Mouse (Mus musculus): ENCODE measurements around the gene Itih3. TPM values are rescaled to one million over a fixed set of nuclear protein-coding genes. Genes with fewer than 3 reads are reported as not detected.

Gene Itih3
- 1.6 and 3.5 TPM in 2 replicates for polyA plus RNA-seq (2015; fragmentation: Nextera tagmentation; extraction: Ambion mirVana)

GRCm38 (mm10) chr14:30923375-30924105 lies at the start of gene Itih3:
TSS of gene Itih3 (minus strand) at chr14:30923760.
- ATAC-seq (replicated peaks; ENCODE audit: insufficient number of reproducible peaks, insufficient read depth, low FRiP score, low read depth): peak; percentile 24; the same call in 1 of the 2 replicates
- H3K4me1 ChIP-seq (replicated peaks): no peaks in the 10 kb centered on the region
- H3K36me3 ChIP-seq: no peaks in the 10 kb centered on the region
- no peaks in the 10 kb centered on the region for H3K9me3 ChIP-seq (replicated peaks)
- WGBS: 38% methylated on average over 6 of the region's 6 CpGs
- no peak within 1 kb of the TSS for H3K4me2 ChIP-seq
- no peak within 1 kb of the TSS for H3K27ac ChIP-seq
- no peaks in the 10 kb centered on the region for H3K27me3 ChIP-seq
- H3K4me3 ChIP-seq: no peak within 1 kb of the TSS
- no peak within 1 kb of the TSS for H3K9ac ChIP-seq

- ATAC-seq (replicated peaks; ENCODE audit: insufficient number of reproducible peaks, insufficient read depth, low FRiP score, low read depth): no peak
Observed at GRCm38 (mm10) chr14:30960366-30960765, 36.8 kb upstream of the Itih3 start.

DNA sequence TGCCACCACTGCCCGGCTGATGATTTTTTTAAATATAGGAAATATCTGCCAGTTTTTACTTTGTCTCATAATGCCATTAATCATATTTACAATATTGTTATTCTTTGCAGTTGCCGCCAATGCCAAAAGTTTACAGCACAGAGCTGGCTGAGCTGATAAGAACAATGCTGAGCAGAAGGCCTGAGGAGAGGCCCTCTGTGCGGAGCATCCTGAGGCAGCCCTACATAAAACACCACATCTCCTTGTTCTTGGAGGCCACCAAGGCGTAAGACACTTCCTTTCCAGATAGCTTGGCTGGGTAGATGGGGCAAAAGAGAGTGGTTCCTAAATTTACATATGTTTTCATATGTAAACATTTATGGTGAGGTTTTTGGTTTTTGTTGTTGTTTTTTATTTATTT lies 35.5 kb upstream of the Itih3 start:
- H3K27me3 ChIP-seq: no peaks in the 10 kb centered on the region
- 90% methylated on average over 4 of the region's 4 CpGs for WGBS
- H3K9ac ChIP-seq: no peak overlapping the region

More at GRCm38 (mm10) chr14:30960366-30960765, 36.8 kb upstream of the Itih3 start:
- no peaks in the 10 kb centered on the region for H3K36me3 ChIP-seq
- no peak overlapping the region for H3K4me3 ChIP-seq
- H3K4me1 ChIP-seq (replicated peaks): no peaks in the 10 kb centered on the region
- no peak overlapping the region for H3K9ac ChIP-seq
- H3K4me2 ChIP-seq: no peak overlapping the region
- no peak overlapping the region for H3K27ac ChIP-seq
- H3K27me3 ChIP-seq: no peaks in the 10 kb centered on the region
- no peaks in the 10 kb centered on the region for H3K9me3 ChIP-seq (replicated peaks)
- 98% methylated on average over 1 of the region's 1 CpGs for WGBS

DNA sequence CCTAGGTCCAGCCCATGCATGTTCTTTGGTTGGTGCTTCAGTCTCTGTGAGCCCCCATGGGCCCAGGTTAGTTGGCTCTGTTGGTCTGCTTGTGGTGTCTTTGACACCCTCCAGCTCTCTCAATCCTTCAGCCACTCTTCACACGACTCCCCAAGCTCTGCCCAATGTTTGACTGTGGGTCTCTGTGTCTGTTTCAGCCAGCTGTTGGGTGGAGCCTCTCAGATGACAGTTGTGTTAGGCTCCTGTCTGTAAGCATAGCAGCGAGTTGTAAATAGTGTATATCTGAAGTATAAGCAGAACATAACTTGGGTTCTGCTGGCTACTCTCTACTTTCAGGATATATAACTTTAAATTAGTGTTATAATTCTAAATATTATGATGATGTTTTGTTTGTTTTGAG lies 35.0 kb upstream of the Itih3 start:
- WGBS: 64% methylated on average over 2 of the region's 2 CpGs
- Histone ChIP-seq H3K36me3 (no peaks in the 10 kb centered on the region), H3K9me3 (replicated peaks) (no peaks in the 10 kb centered on the region), H3K4me2 (no peak overlapping the region), H3K4me1 (replicated peaks) (no peaks in the 10 kb centered on the region), H3K4me3 (no peak overlapping the region), H3K9ac (no peak overlapping the region), H3K27ac (no peak overlapping the region), H3K27me3 (no peaks in the 10 kb centered on the region)
- no peak for ATAC-seq (replicated peaks; ENCODE audit: insufficient number of reproducible peaks, insufficient read depth, low FRiP score, low read depth)

More for the DNA sequence above, 35.5 kb upstream of the Itih3 start:
- Histone ChIP-seq H3K27ac (no peak overlapping the region), H3K4me3 (no peak overlapping the region), H3K36me3 (no peaks in the 10 kb centered on the region), H3K4me2 (no peak overlapping the region), H3K4me1 (replicated peaks) (no peaks in the 10 kb centered on the region), H3K9me3 (replicated peaks) (no peaks in the 10 kb centered on the region)
- ATAC-seq (replicated peaks; ENCODE audit: insufficient number of reproducible peaks, insufficient read depth, low FRiP score, low read depth): no peak

DNA sequence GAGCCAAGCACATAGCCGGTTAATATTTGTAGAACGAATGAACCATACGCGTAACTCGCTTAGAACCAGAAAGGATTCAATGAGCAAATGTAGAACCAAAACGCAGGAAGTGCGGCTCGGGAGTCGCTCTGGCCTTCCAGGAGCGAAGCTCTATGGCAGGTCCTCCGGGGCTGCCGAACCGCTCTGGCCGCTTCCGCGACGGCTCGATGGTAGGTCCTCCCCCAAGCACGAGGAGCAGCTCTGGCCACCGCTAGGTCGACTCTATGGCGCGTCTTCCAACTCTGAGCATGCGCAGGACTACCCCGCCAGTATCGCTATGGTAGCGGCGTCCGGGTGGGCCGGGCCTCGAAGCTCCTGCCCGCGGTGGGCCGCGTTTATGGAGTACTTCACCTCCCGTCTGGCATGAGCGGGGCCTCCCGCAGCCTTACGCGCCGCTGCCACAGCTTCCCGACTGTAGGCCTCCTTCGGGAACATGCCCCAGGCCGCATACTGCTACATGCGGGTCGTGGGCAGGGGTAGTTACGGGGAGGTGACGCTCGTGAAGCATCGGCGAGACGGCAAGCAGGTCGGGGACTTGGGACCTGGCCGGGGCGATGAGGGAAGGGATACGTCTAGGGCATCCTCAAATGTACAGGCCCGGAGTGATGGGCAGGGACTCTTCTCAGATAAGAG lies 27.7 kb upstream of the Itih3 start, which contains the start of gene Nek4:
Gene Nek4, plus strand, starts transcription at position 224 of the 672 bp plus-strand sequence.
- H3K4me2 ChIP-seq: peak within 1 kb of the TSS; percentile 88
- peak; percentile 99 for ATAC-seq (replicated peaks; ENCODE audit: insufficient number of reproducible peaks, insufficient read depth, low FRiP score, low read depth)
- peak within 1 kb of the TSS; percentile 85 for H3K4me3 ChIP-seq
- no peaks in the 10 kb centered on the region for H3K36me3 ChIP-seq
- 0 out of 2 replicates have a peak, but pooled peaks cover 3% of the 10 kb centered on the region for H3K27me3 ChIP-seq
- H3K27ac ChIP-seq: peak within 1 kb of the TSS; percentile 62; the same call in 1 of the 2 replicates
- H3K4me1 ChIP-seq (replicated peaks): peaks cover 7% of the 10 kb centered on the region
- peak within 1 kb of the TSS; percentile 78 for H3K9ac ChIP-seq
- WGBS: under 1% methylated on average over 57 of the region's 57 CpGs
- H3K9me3 ChIP-seq (replicated peaks): no peaks in the 10 kb centered on the region

DNA sequence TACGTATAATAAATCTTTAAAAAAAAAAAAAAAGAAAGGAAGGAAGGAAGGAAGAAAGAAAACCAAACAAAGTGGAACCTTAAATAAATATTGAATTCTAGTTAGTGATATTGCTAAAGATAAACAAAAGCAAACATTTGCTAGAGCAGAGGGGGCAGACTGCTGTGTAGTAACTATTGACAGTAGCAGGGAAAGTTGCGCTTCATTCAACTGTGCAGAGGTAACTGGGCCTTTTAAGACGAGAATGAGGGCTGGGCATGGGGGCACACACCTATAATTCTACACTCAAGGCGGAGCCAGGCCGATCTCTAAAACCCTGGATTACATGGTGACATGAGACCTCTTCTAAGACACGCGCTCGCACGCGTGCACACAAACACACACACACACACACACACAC lies 26.4 kb upstream of the Itih3 start:
- Histone ChIP-seq H3K9me3 (replicated peaks) (no peaks in the 10 kb centered on the region), H3K9ac (no peak overlapping the region), H3K4me2 (no peak overlapping the region), H3K36me3 (no peaks in the 10 kb centered on the region), H3K27ac (no peak overlapping the region), H3K4me3 (no peak overlapping the region), H3K27me3 (0 out of 2 replicates have a peak, but pooled peaks cover 3% of the 10 kb centered on the region), H3K4me1 (replicated peaks) (peaks cover 7% of the 10 kb centered on the region)
- ATAC-seq (replicated peaks; ENCODE audit: insufficient number of reproducible peaks, insufficient read depth, low FRiP score, low read depth): no peak
- WGBS: 94% methylated on average over 10 of the region's 10 CpGs

GRCm38 (mm10) chr14:30944745-30945144 lies 21.2 kb upstream of the Itih3 start:
- 66% methylated on average over 2 of the region's 2 CpGs for WGBS
- Histone ChIP-seq H3K4me3 (no peak overlapping the region), H3K27me3 (0 out of 2 replicates have a peak, but pooled peaks cover 8% of the 10 kb centered on the region), H3K36me3 (no peaks in the 10 kb centered on the region), H3K9ac (no peak overlapping the region), H3K27ac (no peak overlapping the region), H3K4me1 (replicated peaks) (no peaks in the 10 kb centered on the region), H3K4me2 (no peak overlapping the region), H3K9me3 (replicated peaks) (no peaks in the 10 kb centered on the region)
- no peak for ATAC-seq (replicated peaks; ENCODE audit: insufficient number of reproducible peaks, insufficient read depth, low FRiP score, low read depth)

DNA sequence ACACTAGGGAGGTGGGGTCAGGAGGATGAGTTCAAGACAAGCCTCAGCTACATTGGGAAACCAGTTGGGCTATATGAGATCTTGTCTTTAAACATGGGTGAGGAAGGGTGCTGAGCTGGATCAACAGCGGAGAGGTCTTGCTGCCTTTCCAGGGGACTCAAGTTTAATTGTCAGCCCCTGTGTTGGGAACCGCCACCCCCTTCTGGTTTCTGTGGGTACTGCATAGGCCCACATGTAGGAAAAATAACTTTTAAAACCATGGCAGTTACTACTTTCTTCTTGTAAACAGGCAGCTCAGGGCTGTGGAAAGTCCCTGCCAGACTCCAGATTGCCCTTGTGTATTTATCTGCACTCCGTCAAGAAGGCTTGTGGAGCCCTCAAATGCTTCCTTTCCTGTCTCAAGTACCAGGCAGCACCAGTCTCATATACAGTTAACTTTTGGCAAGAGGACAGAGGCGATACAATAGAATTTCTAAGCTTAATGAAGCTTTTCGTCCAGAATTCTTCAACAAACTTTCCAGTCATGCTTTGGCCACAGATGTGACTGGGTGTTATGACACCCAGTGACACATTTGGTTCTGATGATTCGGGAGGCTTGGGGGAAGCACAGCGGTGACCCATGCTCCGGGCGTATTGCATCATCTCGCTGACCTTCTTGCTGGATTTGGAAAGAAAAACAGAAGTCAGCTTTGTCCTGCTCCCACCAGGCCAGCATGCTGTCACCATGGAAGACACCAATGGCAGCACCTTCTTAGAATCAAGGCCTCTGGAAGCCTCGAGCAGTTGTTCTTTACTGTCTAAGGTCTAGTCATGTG lies 20.5 kb upstream of the Itih3 start:
- H3K4me2 ChIP-seq: no peak overlapping the region
- WGBS: 57% methylated on average over 11 of the region's 11 CpGs

DNA sequence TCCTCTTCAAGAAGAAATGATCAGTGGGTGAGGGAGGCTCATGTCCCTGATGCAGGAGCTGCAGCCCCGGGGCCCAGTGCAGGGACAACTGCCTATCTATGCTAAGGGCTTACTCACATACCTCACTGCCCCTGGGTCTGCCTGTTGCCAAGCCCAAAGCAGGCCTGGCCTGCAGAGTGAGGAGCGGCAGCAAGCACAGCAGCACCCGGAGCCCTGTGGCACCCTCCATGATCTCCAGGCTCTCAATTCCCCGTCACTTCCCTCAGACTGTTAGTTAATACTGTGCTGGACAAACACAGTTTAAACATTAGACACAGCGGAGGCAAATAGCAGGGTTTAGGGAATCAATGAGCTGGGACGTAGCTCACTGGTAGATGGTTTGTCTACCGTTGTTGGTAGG lies 19.5 kb upstream of the Itih3 start, which contains the start of gene Itih1:
Gene Itih1, minus strand, starts transcription at position 252 of the 400 bp plus-strand sequence.
- H3K4me3 ChIP-seq: no peak within 1 kb of the TSS
- H3K9ac ChIP-seq: no peak within 1 kb of the TSS
- H3K4me2 ChIP-seq: no peak within 1 kb of the TSS
- H3K9me3 ChIP-seq (replicated peaks): no peaks in the 10 kb centered on the region
- H3K36me3 ChIP-seq: no peaks in the 10 kb centered on the region
- 0 out of 2 replicates have a peak, but pooled peaks cover 8% of the 10 kb centered on the region for H3K27me3 ChIP-seq
- ATAC-seq (replicated peaks; ENCODE audit: insufficient number of reproducible peaks, insufficient read depth, low FRiP score, low read depth): no peak
- 82% methylated on average over 7 of the region's 7 CpGs for WGBS
- no peaks in the 10 kb centered on the region for H3K4me1 ChIP-seq (replicated peaks)
- H3K27ac ChIP-seq: no peak within 1 kb of the TSS

More for the DNA sequence above, 20.5 kb upstream of the Itih3 start:
- Histone ChIP-seq H3K9ac (no peak overlapping the region), H3K27me3 (0 out of 2 replicates have a peak, but pooled peaks cover 8% of the 10 kb centered on the region), H3K27ac (no peak overlapping the region), H3K4me1 (replicated peaks) (no peaks in the 10 kb centered on the region), H3K36me3 (no peaks in the 10 kb centered on the region), H3K9me3 (replicated peaks) (no peaks in the 10 kb centered on the region), H3K4me3 (no peak overlapping the region)
- ATAC-seq (replicated peaks; ENCODE audit: insufficient number of reproducible peaks, insufficient read depth, low FRiP score, low read depth): no peak

GRCm38 (mm10) chr14:30942254-30942653 lies 18.7 kb upstream of the Itih3 start:
- H3K36me3 ChIP-seq: no peaks in the 10 kb centered on the region
- ATAC-seq (replicated peaks; ENCODE audit: insufficient number of reproducible peaks, insufficient read depth, low FRiP score, low read depth): no peak
- 0 out of 2 replicates have a peak, but pooled peaks cover 8% of the 10 kb centered on the region for H3K27me3 ChIP-seq
- no peaks in the 10 kb centered on the region for H3K9me3 ChIP-seq (replicated peaks)
- 76% methylated on average over 4 of the region's 4 CpGs for WGBS
- H3K27ac ChIP-seq: no peak overlapping the region
- no peak overlapping the region for H3K4me2 ChIP-seq
- H3K4me3 ChIP-seq: no peak overlapping the region
- no peak overlapping the region for H3K9ac ChIP-seq
- H3K4me1 ChIP-seq (replicated peaks): no peaks in the 10 kb centered on the region

DNA sequence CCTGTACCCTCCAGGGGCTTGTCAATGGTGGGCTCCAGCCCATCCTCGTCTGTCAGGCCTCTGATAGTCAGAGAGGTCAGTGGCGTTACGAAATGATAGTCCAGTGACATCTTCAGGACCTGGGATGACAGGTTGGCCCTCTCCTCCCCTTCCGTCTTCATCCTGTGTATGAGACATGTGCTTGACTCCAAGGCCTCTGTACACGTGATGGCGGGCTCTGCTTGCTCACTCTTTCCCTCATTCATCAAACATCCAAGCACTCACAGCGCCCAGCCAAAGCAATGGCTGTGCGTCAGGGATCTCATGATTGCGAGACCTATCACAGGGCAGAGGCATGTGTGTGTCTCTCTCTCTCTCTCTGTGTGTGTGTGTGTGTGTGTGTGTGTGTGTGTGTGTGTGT lies 9.8 kb upstream of the Itih3 start:
- WGBS: 84% methylated on average over 9 of the region's 9 CpGs
- Histone ChIP-seq H3K9ac (no peak overlapping the region), H3K27me3 (no peaks in the 10 kb centered on the region)

More for the DNA sequence above, 9.8 kb upstream of the Itih3 start:
- Histone ChIP-seq H3K4me1 (replicated peaks) (no peaks in the 10 kb centered on the region), H3K36me3 (no peaks in the 10 kb centered on the region), H3K9me3 (replicated peaks) (no peaks in the 10 kb centered on the region), H3K4me2 (no peak overlapping the region), H3K4me3 (no peak overlapping the region), H3K27ac (no peak overlapping the region)
- ATAC-seq (replicated peaks; ENCODE audit: insufficient number of reproducible peaks, insufficient read depth, low FRiP score, low read depth): no peak

Data from heart, embryonic 15.5 days (tissue).